Mouse (Mus musculus) liver, embryonic 11.5 days (tissue): ENCODE data around the gene A4galt. TPM values are rescaled to one million over a fixed set of nuclear protein-coding genes. Genes with fewer than 3 reads are reported as not detected.

Experiments
- ATAC-seq: fragments of 200-750 bp; cut with Nextera tagmentation; replicated peaks from 2 replicates; pipeline ENCODE4 v1.8.0; 2017; ENCODE audit warnings: moderate number of reproducible peaks, mild to moderate bottlenecking, moderate TSS enrichment, moderate library complexity; ENCODE audit not compliant: low FRiP score
- DNase-seq: peaks from one replicate; pipeline ENCODE4 v3.0.0-alpha.2; 2017; ENCODE audit warnings: low spot score
- H3K27ac ChIP-seq: fragments of 300-500 bp; sonication (generic); 2 replicates; pipeline ENCODE4 v1.5.1; 2014; ENCODE audit warnings: mild to moderate bottlenecking, low read depth, low read length, control low read depth
- H3K27me3 ChIP-seq: fragments of 300-500 bp; sonication (generic); replicated peaks from 2 replicates; pipeline ENCODE4 v1.6.1; 2014; ENCODE audit warnings: low read length, mixed read lengths; ENCODE audit not compliant: control insufficient read depth, insufficient read depth
- H3K36me3 ChIP-seq: fragments of 300-500 bp; sonication (generic); 2 replicates; pipeline ENCODE4 v1.6.1; 2014; ENCODE audit warnings: mild to moderate bottlenecking, low read length, moderate library complexity, mixed read lengths; ENCODE audit not compliant: control insufficient read depth, insufficient read depth
- H3K4me1 ChIP-seq: fragments of 300-500 bp; sonication (generic); replicated peaks from 2 replicates; pipeline ENCODE4 v1.6.1; 2014; ENCODE audit warnings: low read length, mixed read lengths; ENCODE audit not compliant: control insufficient read depth, insufficient read depth
- H3K4me2 ChIP-seq: fragments of 300-500 bp; sonication (generic); 2 replicates; pipeline ENCODE4 v1.6.1; 2014; ENCODE audit warnings: mild to moderate bottlenecking, control low read depth, moderate library complexity
- H3K4me3 ChIP-seq: fragments of 300-500 bp; sonication (generic); 2 replicates; pipeline ENCODE4 v1.5.1; 2014; ENCODE audit warnings: low read depth, low read length, control low read depth
- H3K9ac ChIP-seq: fragments of 300-500 bp; sonication (generic); 2 replicates; pipeline ENCODE4 v1.6.1; 2014; ENCODE audit warnings: low read depth, low read length, control low read depth
- H3K9me3 ChIP-seq: fragments of 300-500 bp; sonication (generic); 2 replicates; pipeline ENCODE4 v1.6.1; 2016; ENCODE audit warnings: low read length, inconsistent platforms, mixed read lengths; ENCODE audit not compliant: control insufficient read depth
- WGBS: fragments of 180-500 bp; shearing (Covaris S2); extraction: QIAGEN DNeasy Blood & Tissue Kit; methylation state at CpG from one replicate; pipeline ENCODE4 v1.1.7; 2014; 5-methylcytosine and 5-hydroxymethylcytosine counted together
- polyA plus RNA-seq: library from polyadenylated mRNA; unstranded; fragments of >200 nt; fragmentation: Nextera tagmentation; extraction: Ambion mirVana; gene quantifications from 2 replicates; pipeline ENCODE4 v1.2.1, GENCODE M21; 2014

Gene A4galt
- polyA plus RNA-seq, 1 experiment from 2014 or later: 0.12 TPM

DNA sequence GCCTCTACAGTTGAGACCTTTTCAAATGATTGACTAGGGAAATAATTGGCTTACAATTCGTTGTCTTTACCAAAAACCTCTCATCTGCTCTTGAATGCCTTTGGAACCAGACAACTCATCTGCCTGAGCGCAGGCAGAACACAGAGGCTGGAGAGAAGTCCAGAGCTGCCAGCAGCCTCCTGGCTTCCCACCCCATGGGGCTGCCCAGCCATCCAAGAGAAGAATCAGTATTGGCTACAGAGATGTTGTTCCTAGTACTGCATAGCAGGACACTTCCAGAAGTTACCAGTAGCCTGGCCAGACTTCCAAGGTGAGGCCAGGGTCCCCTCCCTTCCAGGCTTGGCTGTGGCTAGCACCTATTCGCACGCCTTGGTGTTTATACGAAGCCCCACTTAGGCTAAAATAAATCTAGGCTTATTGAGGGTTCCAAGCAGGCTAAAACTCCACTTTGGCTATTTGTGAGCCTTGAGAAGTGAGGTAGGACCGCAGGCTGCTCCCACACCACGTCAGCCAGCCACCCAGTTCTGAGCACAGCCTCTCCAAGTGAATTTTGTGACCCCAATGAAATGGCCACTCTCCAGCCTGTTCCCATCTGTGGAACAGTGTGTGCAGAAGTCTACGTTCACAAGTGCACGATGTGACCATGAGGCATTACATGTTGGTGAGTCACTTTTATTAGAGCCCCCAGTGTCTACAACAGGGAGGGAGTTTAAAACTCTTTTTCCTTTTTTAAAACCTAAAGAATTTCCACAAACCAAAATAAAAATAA, 25.3 kb downstream of the A4galt start:
- WGBS: 79% methylated on average over 9 of the region's 9 CpGs

DNA sequence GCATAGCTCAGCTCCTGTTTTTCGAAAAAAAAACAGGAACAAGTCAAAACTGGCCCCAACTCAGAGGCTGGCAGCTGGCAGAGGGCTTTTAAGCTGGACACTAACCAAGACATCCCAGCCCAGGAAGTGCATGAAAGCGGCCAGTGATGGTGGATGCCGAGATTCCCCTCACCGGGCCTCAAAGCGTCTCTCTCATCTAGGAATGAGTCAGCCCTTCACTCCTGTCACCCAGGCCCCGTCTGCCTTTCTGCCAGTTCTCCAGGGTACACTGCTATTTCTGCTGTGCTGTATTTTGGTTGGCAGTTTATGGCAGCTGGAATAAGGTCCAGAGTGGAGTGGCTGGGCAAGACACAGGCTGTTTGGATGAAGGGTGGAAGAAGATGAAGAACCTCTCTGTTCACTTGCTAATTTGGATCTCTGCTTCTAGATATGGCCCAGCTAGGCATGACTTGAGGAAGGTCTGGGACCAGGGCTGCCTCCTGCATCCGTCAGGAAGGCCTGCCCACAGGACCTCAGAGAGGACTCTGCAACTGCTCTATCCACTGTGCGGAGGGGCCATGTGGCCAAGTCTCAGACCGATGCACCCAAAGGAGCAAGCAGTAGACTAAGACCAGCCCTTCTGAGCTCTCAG, 27.3 kb downstream of the A4galt start:
- DNase-seq (no peak), ATAC-seq (no peak)
- H3K4me1 ChIP-seq: peaks cover 14% of the 10 kb centered on the region
- peak overlapping the region; percentile 68 for H3K27ac ChIP-seq
- WGBS: 45% methylated on average over 9 of the region's 9 CpGs
- no peak overlapping the region for H3K9ac ChIP-seq
- H3K4me3 ChIP-seq: no peak overlapping the region
- no peaks in the 10 kb centered on the region for H3K36me3 ChIP-seq
- H3K27me3 ChIP-seq: no peaks in the 10 kb centered on the region
- no peak overlapping the region for H3K4me2 ChIP-seq
- H3K9me3 ChIP-seq: no peaks in the 10 kb centered on the region

More for the DNA sequence above, 25.3 kb downstream of the A4galt start:
- Histone ChIP-seq H3K27ac (no peak overlapping the region), H3K4me2 (no peak overlapping the region), H3K27me3 (no peaks in the 10 kb centered on the region), H3K9ac (no peak overlapping the region), H3K36me3 (no peaks in the 10 kb centered on the region), H3K9me3 (no peaks in the 10 kb centered on the region), H3K4me1 (peaks cover 14% of the 10 kb centered on the region), H3K4me3 (no peak overlapping the region)
- ATAC-seq (no peak), DNase-seq (no peak)

DNA sequence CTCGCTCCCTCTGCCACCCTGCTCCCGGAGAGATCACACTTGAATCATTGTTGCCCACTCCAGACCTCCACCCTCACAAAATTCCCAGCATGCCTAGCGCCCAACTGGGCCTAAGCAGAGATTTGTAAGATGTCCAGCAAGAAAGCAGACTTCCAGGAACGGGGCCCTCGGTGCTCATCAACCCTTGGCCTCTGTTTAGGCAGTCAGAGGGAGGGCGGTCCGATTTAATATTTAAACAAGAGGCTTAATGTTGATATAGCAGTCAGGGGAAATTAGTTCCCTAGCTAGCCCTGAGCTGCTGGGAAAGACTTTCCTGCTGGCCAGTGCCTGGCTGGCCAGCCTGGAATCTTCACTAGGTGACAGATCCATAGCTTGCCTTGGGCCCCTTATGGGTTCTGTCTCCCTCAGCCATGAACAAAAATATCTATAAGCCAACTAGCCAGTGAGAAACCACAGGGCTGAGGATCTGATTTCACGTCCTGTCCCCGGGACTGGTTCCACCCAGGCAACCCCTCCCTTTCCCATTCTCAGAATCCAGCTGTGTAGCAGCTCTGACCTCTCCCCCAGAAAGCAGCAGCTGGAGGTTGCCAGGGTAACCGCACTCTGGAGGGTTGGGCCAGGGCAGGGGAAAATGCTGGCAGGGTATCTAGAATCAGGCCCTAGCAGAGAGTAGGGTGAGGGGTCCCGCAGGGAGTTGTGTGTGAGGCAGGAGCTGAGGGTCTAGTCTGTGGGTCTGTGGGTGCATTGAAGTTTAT, 28.2 kb downstream of the A4galt start:
- WGBS: 46% methylated on average over 11 of the region's 11 CpGs
- no peak overlapping the region for H3K4me3 ChIP-seq
- no peak overlapping the region for H3K9ac ChIP-seq
- H3K27ac ChIP-seq: peak overlapping the region; percentile 68
- DNase-seq (peak; percentile 63), ATAC-seq (peak; percentile 61; the same call in 1 of the 2 replicates)
- H3K4me1 ChIP-seq: peaks cover 14% of the 10 kb centered on the region
- no peaks in the 10 kb centered on the region for H3K36me3 ChIP-seq
- H3K27me3 ChIP-seq: no peaks in the 10 kb centered on the region
- H3K9me3 ChIP-seq: no peaks in the 10 kb centered on the region
- H3K4me2 ChIP-seq: peak overlapping the region; percentile 12; the same call in 1 of the 2 replicates

DNA sequence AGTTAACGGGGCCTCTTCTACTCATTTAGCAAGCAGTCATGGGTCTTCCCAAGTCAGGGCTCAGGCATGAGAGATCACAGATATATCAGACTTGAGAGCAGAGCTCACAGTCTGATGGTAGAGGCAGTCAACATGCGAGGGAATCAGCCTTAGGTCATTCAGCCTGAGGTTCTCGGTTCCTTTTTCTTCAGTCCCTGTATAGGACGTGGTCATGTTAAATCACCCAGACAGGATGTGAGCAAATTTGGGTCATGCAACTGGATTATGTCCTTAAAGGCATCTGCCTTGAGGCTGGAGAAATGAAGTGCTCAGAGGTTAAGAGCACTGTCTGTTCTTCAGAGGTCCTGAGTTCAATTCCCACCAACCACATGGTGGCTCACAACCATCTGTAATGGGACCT, 29.9 kb downstream of the A4galt start:
- H3K4me1 ChIP-seq: peaks cover 14% of the 10 kb centered on the region
- H3K4me2 ChIP-seq: no peak overlapping the region
- H3K36me3 ChIP-seq: no peaks in the 10 kb centered on the region
- no peaks in the 10 kb centered on the region for H3K9me3 ChIP-seq
- 64% methylated on average over 4 of the region's 4 CpGs for WGBS
- H3K27ac ChIP-seq: no peak overlapping the region
- no peak overlapping the region for H3K9ac ChIP-seq
- no peak for ATAC-seq
- no peak overlapping the region for H3K4me3 ChIP-seq
- no peak for DNase-seq
- H3K27me3 ChIP-seq: no peaks in the 10 kb centered on the region

DNA sequence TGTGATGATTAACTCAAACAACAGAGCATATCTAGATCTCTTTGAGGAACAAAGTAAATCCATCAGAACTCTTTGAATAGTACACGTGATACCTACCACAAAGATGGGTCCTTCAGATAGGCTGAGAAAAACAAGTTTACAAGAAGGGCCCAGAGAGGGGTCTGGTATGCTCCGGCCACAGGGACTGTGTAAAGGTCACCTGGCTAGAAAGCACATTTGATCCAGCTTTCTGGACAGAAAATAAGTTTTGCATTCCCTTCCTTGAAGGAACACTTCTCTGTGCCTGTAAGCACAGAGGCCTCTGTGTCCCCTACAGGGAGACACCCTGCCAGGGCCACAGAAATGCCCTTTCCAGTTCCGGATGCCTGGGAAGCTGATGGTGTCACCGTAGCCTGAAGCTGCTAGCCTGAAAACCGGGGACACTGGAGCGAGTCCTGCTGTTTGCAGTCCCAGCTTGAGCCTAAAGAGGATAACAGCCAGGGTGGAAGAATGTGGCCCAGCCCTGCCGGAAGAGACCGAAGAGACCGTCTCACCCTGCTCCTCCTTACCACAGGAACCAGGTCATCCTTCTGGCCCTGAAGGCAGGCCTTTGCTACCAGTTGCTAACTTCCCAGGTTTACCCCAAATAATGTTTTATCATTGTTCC, 31.1 kb downstream of the A4galt start:
- 57% methylated on average over 9 of the region's 9 CpGs for WGBS
- no peak overlapping the region; the same call in 1 of the 2 replicates for H3K27ac ChIP-seq

GRCm38 (mm10) chr15:83215322-83216216, 36.0 kb downstream of the A4galt start:
- H3K9ac ChIP-seq: no peak overlapping the region
- 42% methylated on average over 5 of the region's 5 CpGs for WGBS
- DNase-seq (no peak), ATAC-seq (no peak)
- H3K4me3 ChIP-seq: no peak overlapping the region
- peaks cover 3% of the 10 kb centered on the region; the same call in 1 of the 2 replicates for H3K4me1 ChIP-seq
- H3K4me2 ChIP-seq: no peak overlapping the region
- H3K36me3 ChIP-seq: no peaks in the 10 kb centered on the region
- H3K9me3 ChIP-seq: no peaks in the 10 kb centered on the region
- no peak overlapping the region for H3K27ac ChIP-seq
- no peaks in the 10 kb centered on the region for H3K27me3 ChIP-seq

More for the DNA sequence above, 31.1 kb downstream of the A4galt start:
- Histone ChIP-seq H3K27me3 (no peaks in the 10 kb centered on the region), H3K9me3 (no peaks in the 10 kb centered on the region), H3K36me3 (no peaks in the 10 kb centered on the region), H3K4me3 (no peak overlapping the region), H3K9ac (no peak overlapping the region), H3K4me1 (peaks cover 17% of the 10 kb centered on the region), H3K4me2 (no peak overlapping the region)
- DNase-seq: no peak
- ATAC-seq: no peak

DNA sequence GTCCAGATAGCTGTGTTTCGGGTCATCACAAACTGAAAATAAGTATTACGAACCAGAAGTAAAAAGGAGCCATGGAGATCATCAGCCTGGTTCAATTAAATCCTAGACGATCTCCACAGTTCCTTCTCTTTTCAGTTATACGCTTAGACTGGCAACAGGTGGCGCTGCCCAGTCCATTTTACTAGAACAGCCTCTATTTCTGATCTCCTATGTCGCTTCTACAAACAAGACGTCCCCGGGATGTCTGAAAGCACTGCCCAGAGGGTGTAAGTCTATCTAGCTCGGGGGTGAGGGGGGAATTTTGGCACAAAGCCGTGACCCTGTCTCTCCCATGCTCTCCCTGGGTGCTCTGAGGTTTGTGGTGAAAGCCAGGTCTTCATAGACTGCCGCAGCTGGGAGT, 41.3 kb downstream of the A4galt start:
- H3K4me3 ChIP-seq: no peak overlapping the region
- no peak for ATAC-seq
- 18% methylated on average over 11 of the region's 11 CpGs for WGBS
- no peaks in the 10 kb centered on the region for H3K9me3 ChIP-seq
- peak overlapping the region; percentile 48 for H3K4me2 ChIP-seq
- peaks cover 3% of the 10 kb centered on the region; the same call in 1 of the 2 replicates for H3K4me1 ChIP-seq
- no peak overlapping the region for H3K27ac ChIP-seq
- H3K27me3 ChIP-seq: peaks cover 2% of the 10 kb centered on the region; the same call in 1 of the 2 replicates
- no peak for DNase-seq
- H3K9ac ChIP-seq: no peak overlapping the region
- no peaks in the 10 kb centered on the region for H3K36me3 ChIP-seq
